Mouse (Mus musculus) hindbrain, embryonic 16.5 days (tissue): Measurements from ENCODE around the gene Fkbp11. TPM values are rescaled to one million over a fixed set of nuclear protein-coding genes. Genes with fewer than 3 reads are reported as not detected.
A peak's percentile ranks its signal among the peaks of the same experiment; 100 is the strongest.

Experiments used
- ATAC-seq: fragments of 200-750 bp; cut with Nextera tagmentation; 2 replicates; pipeline ENCODE4 v1.8.0; 2017; ENCODE audit warnings: moderate TSS enrichment, moderate library complexity
- H3K27ac ChIP-seq: fragments of 300-500 bp; sonication (generic); 2 replicates; pipeline ENCODE4 v1.5.1; 2014; ENCODE audit warnings: low read depth, mild to moderate bottlenecking, control low read depth, low read length, moderate library complexity
- H3K27me3 ChIP-seq: fragments of 300-500 bp; sonication (generic); replicated peaks from 2 replicates; pipeline ENCODE4 v1.6.1; 2014; ENCODE audit warnings: low read length; ENCODE audit not compliant: control insufficient read depth, insufficient read depth
- H3K36me3 ChIP-seq: fragments of 300-500 bp; sonication (generic); 2 replicates; pipeline ENCODE4 v1.6.1; 2014; ENCODE audit warnings: mild to moderate bottlenecking, low read length, moderate library complexity, mixed read lengths; ENCODE audit not compliant: control insufficient read depth, insufficient read depth
- H3K4me1 ChIP-seq: fragments of 300-500 bp; sonication (generic); 2 replicates; pipeline ENCODE4 v1.6.1; 2014; ENCODE audit warnings: low read depth, low read length; ENCODE audit not compliant: control insufficient read depth, insufficient read depth
- H3K4me2 ChIP-seq: fragments of 300-500 bp; sonication (generic); 2 replicates; pipeline ENCODE4 v1.6.1; 2014; ENCODE audit warnings: mild to moderate bottlenecking, low read length, control low read depth, moderate library complexity
- H3K4me3 ChIP-seq: fragments of 300-500 bp; sonication (generic); 2 replicates; pipeline ENCODE4 v1.5.1; 2014; ENCODE audit warnings: mild to moderate bottlenecking, low read length, control low read depth, moderate library complexity
- H3K9ac ChIP-seq: fragments of 300-500 bp; sonication (generic); 2 replicates; pipeline ENCODE4 v1.6.1; 2014; ENCODE audit warnings: low read depth, mild to moderate bottlenecking, control low read depth, low read length, moderate library complexity
- H3K9me3 ChIP-seq: fragments of 300-500 bp; sonication (generic); 2 replicates; pipeline ENCODE4 v1.6.1; 2014; ENCODE audit warnings: mild to moderate bottlenecking, low read length, moderate library complexity; ENCODE audit not compliant: control insufficient read depth
- WGBS: fragments of 180-500 bp; shearing (Covaris S2); extraction: QIAGEN DNeasy Blood & Tissue Kit; methylation state at CpG from one replicate; pipeline ENCODE4 v1.1.7; 2014; 5-methylcytosine and 5-hydroxymethylcytosine counted together
- polyA plus RNA-seq: library from polyadenylated mRNA; unstranded; fragments of >200 nt; fragmentation: Nextera tagmentation; extraction: Ambion mirVana; gene quantifications from 2 replicates; pipeline ENCODE4 v1.2.1, GENCODE M21; 2015

Fkbp11 gene
- polyA plus RNA-seq, 1 experiment from 2014 or later = 6.3 TPM

DNA sequence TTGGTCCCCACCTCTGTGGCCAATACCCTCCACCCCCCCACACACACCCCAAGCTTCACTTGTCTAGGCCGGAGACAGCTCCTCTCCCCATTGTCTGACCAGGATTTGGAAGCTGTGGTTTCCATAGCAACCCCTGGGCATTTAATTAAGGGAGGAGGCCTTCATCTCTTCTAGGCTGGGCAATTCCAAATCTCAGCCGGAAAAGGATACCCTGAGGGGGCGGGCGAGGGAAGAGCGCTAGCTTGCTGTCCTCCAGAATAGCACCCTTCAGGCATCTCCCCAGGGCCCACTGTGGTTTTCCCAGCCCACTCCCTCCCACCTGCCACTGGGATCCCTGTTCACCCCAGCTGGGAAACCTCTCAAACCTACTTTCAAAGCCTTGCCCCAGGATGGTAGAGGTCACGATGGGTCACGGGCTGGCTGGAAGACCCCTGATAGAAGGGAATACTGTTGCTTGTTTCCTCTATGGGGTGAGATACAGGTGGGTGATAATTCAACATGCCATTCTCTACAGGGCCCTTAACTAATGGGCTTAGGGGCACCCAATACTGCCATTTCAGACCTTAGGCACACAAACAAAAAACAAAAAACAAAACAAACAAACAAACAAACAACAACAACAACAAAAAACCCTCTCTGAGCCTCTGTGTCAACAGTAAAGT lies 36.4 kb downstream of the Fkbp11 start:
- H3K27me3 ChIP-seq = no peaks in the 10 kb centered on the region
- WGBS = 9% methylated on average over 7 of the region's 7 CpGs
- H3K4me2 ChIP-seq = peak overlapping the region; percentile 14; the same call in 1 of the 2 replicates
- peaks cover 13% of the 10 kb centered on the region for H3K4me1 ChIP-seq
- peak; percentile 68 for ATAC-seq
- H3K27ac ChIP-seq = no peak overlapping the region
- no peaks in the 10 kb centered on the region for H3K9me3 ChIP-seq
- H3K4me3 ChIP-seq = no peak overlapping the region
- no peak overlapping the region for H3K9ac ChIP-seq
- H3K36me3 ChIP-seq = no peaks in the 10 kb centered on the region

DNA sequence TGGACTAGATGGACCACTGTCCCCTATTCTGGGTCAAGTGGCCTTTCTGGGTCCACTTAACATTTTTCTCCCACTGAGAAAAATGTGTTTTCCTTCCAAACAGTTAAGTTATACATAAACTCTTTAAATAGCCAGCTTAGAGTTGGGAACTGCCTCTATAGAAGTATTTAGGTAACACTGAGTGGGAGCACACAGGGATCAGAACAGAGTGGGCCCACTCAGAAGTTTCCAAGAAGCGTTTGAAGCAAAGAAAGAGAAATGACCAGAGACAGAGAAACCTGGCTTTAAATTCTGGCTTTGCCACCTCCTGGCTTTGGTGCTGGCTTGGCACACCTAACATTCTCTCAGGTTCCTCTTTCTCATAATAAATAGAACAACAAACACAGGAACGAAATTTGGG lies 38.3 kb downstream of the Fkbp11 start:
- no peaks in the 10 kb centered on the region for H3K9me3 ChIP-seq
- ATAC-seq = no peak
- no peak overlapping the region for H3K4me2 ChIP-seq
- H3K27ac ChIP-seq = no peak overlapping the region
- H3K4me1 ChIP-seq = peaks cover 13% of the 10 kb centered on the region
- no peak overlapping the region for H3K4me3 ChIP-seq
- H3K27me3 ChIP-seq = no peaks in the 10 kb centered on the region
- H3K9ac ChIP-seq = no peak overlapping the region
- 82% methylated on average over 2 of the region's 2 CpGs for WGBS
- no peaks in the 10 kb centered on the region for H3K36me3 ChIP-seq

DNA sequence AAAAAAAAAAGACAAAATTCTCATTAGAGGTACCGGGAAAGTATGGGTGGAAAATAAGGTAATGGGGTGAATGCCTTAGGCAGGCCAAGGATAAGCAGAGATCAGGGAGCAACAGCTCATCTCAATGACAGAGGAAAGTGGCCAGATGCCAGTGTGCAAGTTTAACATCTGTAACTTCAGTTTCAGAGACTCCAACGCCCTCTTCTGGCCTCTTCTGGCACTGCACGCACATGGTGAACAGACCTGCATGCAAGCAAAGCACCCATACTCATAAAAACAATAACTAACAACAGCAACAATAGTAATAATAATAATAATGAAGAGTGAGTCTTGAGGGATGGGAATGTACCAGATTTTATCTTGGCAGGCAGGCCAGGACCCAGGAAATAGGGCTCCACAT lies 42.1 kb downstream of the Fkbp11 start:
- H3K27ac ChIP-seq = no peak overlapping the region
- no peaks in the 10 kb centered on the region for H3K9me3 ChIP-seq
- no peaks in the 10 kb centered on the region for H3K27me3 ChIP-seq
- peaks cover under 1% of the 10 kb centered on the region; the same call in 1 of the 2 replicates for H3K4me1 ChIP-seq
- no peak overlapping the region for H3K4me3 ChIP-seq
- ATAC-seq = no peak
- 72% methylated on average over 3 of the region's 3 CpGs for WGBS
- no peak overlapping the region for H3K9ac ChIP-seq
- H3K4me2 ChIP-seq = no peak overlapping the region
- no peaks in the 10 kb centered on the region for H3K36me3 ChIP-seq

DNA sequence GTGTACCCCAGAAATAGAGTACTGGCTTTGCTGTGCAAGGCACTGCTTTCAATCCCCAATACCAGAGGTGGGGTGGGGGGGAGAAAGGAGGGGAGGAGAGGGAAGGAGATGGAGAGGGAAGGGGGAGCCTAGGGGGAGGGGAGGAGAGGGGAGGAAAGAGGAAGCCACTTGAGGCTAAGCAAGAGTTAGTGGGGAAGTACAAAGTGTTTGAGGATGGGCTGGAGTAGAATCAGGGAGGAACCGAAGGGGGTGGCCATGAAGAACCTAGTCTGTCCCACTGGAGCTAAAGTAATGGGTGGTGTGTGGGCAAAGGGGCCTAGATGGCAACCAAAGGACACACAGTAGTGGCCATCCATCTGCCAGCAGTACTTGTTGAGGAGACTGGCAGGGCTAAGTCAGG lies 44.3 kb downstream of the Fkbp11 start:
- no peak overlapping the region for H3K4me2 ChIP-seq
- WGBS = 81% methylated on average over 1 of the region's 1 CpGs
- H3K36me3 ChIP-seq = no peaks in the 10 kb centered on the region
- no peak for ATAC-seq
- no peaks in the 10 kb centered on the region for H3K4me1 ChIP-seq
- no peaks in the 10 kb centered on the region for H3K9me3 ChIP-seq
- H3K4me3 ChIP-seq = no peak overlapping the region
- H3K27me3 ChIP-seq = no peaks in the 10 kb centered on the region
- no peak overlapping the region for H3K9ac ChIP-seq
- no peak overlapping the region for H3K27ac ChIP-seq

DNA sequence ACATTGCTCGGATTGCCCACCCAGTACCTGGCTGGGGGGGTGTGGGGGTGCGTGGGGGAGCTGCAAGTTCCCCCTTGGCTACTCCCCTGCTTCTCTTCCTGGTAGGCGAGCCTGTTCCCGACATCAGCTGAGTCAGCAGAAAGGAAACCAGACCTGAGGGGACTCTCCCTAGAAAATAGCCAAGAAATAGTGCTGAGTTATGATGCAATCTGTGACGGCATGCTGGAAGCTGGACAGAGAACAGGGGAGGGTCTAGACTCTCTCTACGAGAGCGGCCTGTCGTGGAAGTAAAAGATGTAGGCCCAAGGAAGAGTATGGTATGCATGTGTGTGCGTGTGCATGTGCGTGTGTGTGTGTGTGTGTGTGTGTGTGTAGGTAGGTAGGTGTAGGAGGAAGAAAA lies 44.8 kb downstream of the Fkbp11 start:
- Histone ChIP-seq H3K9ac (no peak overlapping the region), H3K36me3 (no peaks in the 10 kb centered on the region), H3K4me1 (no peaks in the 10 kb centered on the region), H3K9me3 (no peaks in the 10 kb centered on the region), H3K27ac (no peak overlapping the region), H3K4me3 (no peak overlapping the region), H3K27me3 (no peaks in the 10 kb centered on the region), H3K4me2 (no peak overlapping the region)
- no peak for ATAC-seq
- 70% methylated on average over 10 of the region's 10 CpGs for WGBS

DNA sequence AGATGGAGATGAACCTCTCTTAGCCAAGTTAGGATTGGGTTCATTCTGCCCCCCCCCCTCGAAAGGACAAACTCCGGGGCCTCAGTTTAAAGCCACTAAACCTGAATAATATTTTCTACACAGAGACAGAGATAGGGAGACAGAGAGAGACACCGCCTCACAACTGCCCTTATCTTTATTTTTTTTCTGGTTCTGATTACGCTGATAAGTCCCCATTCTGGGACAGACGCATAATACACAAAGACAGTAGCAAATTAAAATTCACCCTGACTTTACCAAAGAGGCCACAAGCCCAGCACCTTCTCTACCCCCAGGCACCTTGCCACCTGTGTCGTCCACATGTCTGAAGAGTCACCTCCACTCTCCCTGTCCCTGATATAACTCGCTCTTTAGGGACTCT lies 46.4 kb downstream of the Fkbp11 start:
- H3K4me1 ChIP-seq = peaks cover 3% of the 10 kb centered on the region
- ATAC-seq = no peak
- H3K27ac ChIP-seq = no peak overlapping the region
- no peaks in the 10 kb centered on the region for H3K27me3 ChIP-seq
- H3K9me3 ChIP-seq = no peaks in the 10 kb centered on the region
- whole genome bisulfite sequencing = 87% methylated on average over 7 of the region's 7 CpGs
- no peak overlapping the region for H3K4me3 ChIP-seq
- H3K36me3 ChIP-seq = no peaks in the 10 kb centered on the region
- no peak overlapping the region for H3K9ac ChIP-seq
- H3K4me2 ChIP-seq = no peak overlapping the region

DNA sequence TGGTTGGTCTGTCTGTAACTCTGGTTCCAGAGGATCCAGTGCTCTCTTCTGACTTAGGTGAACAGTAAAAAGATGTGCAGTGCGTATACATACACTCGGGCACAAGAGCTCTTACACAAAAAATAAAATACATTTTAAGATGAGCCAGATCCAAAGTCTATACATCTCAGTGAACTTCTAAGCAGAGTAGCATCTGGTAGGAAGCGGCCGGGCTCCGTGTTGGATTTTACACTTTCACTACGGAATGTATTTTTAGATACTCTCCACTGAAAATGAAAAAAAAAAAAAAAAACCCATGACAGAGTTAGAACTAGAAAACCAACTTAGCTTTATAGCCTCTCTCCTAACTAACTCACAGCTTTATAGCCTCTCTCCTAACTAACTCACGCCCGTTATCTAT lies 47.3 kb downstream of the Fkbp11 start:
- Histone ChIP-seq H3K27me3 (no peaks in the 10 kb centered on the region), H3K9ac (no peak overlapping the region), H3K9me3 (no peaks in the 10 kb centered on the region), H3K4me1 (peaks cover 12% of the 10 kb centered on the region), H3K36me3 (no peaks in the 10 kb centered on the region), H3K4me3 (no peak overlapping the region), H3K27ac (no peak overlapping the region), H3K4me2 (no peak overlapping the region)
- WGBS = 94% methylated on average over 8 of the region's 8 CpGs
- ATAC-seq = no peak

DNA sequence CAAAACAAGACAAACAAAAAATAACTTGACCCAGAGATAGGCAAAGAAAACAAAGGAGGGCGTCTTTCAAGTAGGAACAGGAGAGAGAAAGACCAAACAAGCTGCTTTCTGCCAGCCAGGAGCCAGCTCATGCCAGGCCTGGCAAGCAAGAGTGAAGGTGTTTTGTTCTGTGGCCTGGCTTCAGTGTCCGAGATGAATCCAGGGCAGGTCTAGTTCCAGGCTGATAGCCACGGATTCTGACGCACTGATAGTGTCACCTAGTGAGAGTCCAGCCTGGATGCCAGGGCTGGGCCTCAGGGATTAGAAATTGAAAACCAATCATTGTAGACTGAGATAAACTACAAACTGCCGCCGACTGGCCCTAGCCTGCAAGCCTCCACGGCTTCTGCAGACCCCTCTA lies 50.0 kb downstream of the Fkbp11 start:
- no peak overlapping the region for H3K27ac ChIP-seq
- no peak overlapping the region for H3K9ac ChIP-seq
- H3K4me2 ChIP-seq = no peak overlapping the region; the same call in 1 of the 2 replicates
- H3K4me3 ChIP-seq = no peak overlapping the region
- ATAC-seq = no peak
- no peaks in the 10 kb centered on the region for H3K9me3 ChIP-seq
- no peaks in the 10 kb centered on the region for H3K27me3 ChIP-seq
- H3K4me1 ChIP-seq = peaks cover 32% of the 10 kb centered on the region
- 76% methylated on average over 7 of the region's 7 CpGs for WGBS
- H3K36me3 ChIP-seq = no peaks in the 10 kb centered on the region

DNA sequence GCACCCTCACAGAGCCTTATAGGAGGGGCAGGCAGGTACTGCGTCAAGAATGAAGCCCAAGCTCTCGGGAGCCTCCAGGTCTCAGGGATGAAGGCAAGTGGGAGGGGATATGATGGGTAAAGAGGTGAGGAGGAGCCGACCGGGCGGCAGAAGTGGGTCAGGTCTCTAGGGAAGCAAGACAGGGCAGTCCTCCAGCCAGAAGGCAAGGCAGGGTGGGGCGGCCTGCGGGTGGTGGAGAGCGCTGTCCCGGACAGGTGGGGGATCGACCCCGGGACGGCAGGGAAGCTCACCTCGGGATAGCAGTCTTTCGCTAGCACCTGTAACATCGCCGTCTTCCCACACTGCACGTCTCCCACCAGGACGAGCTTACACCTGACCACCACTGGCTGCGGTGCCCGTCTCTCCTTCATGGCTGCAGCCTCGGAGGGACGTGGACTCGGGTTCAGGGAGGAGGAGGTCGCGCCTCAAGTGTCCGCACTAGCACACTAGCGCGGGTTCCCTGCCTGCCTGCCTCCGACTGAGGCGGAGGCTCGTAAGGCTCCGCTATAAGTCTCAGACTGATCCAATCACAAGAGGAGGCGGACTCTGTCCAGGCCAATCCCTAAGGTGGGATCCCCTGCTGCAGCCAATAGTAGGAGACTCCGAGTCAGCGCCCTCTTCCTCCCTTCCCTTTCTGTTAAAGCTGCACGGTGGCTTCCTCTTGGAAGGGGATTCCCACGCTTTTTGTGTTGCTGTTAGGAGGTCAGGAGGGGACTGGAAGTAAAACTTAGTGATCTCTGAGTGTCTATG lies 50.9 kb downstream of the Fkbp11 start, which contains the start of gene Rnd1:
TSS of gene Rnd1 (minus strand) at position 522 of the 789 bp plus-strand sequence.
- H3K4me3 ChIP-seq = peak within 1 kb of the TSS; percentile 54
- peaks cover 32% of the 10 kb centered on the region for H3K4me1 ChIP-seq
- H3K27me3 ChIP-seq = no peaks in the 10 kb centered on the region
- peak within 1 kb of the TSS; percentile 63 for H3K9ac ChIP-seq
- peak within 1 kb of the TSS; percentile 85 for H3K4me2 ChIP-seq
- H3K9me3 ChIP-seq = no peaks in the 10 kb centered on the region
- no peak within 1 kb of the TSS for H3K27ac ChIP-seq
- H3K36me3 ChIP-seq = no peaks in the 10 kb centered on the region
- ATAC-seq = peak; percentile 96
- WGBS = 1% methylated on average over 37 of the region's 37 CpGs
